Mouse (Mus musculus) CH12.LX (cell line): Measurements from ENCODE around the gene 2810459M11Rik. TPM values are rescaled to one million over a fixed set of nuclear protein-coding genes. Genes with fewer than 3 reads are reported as not detected.
A peak's percentile ranks its signal among the peaks of the same experiment; 100 is the strongest.

Experiments
- DNase-seq: peaks from one replicate; pipeline ENCODE4 v3.0.0-alpha.2; 2013; ENCODE audit errors: extremely low read depth
- H3K27ac ChIP-seq: 2 replicates; pipeline ENCODE4 v1.5.1; 2012; ENCODE audit warnings: low read depth, mild to moderate bottlenecking, control low read depth, moderate library complexity; ENCODE audit not compliant: insufficient read depth
- H3K27me3 ChIP-seq: replicated peaks from 2 replicates; pipeline ENCODE3; 2012; ENCODE audit warnings: inconsistent platforms
- H3K36me3 ChIP-seq, 2 experiments: replicated peaks in 1 of 2; 2 replicates each; pipeline versions ENCODE3 to v1.6.1; 2012; ENCODE audit warnings: inconsistent platforms in 1 of 2, low read length in 1 of 2, mild to moderate bottlenecking in 1 of 2, mixed read lengths in 1 of 2, moderate library complexity in 1 of 2; ENCODE audit not compliant: control insufficient read depth in 1 of 2, insufficient read depth in 1 of 2
- H3K4me1 ChIP-seq, 2 experiments: 2 replicates each; pipeline ENCODE4 v1.6.1; 2012; ENCODE audit warnings: inconsistent platforms in 1 of 2, moderate library complexity in 1 of 2; ENCODE audit not compliant: insufficient read depth in 2 of 2, control insufficient read depth in 1 of 2
- H3K4me2 ChIP-seq: 2 replicates; pipeline ENCODE4 v1.6.1; 2012; ENCODE audit warnings: low read depth, mild to moderate bottlenecking, control low read depth; ENCODE audit not compliant: poor library complexity, insufficient read depth, severe bottlenecking
- H3K4me3 ChIP-seq, 3 experiments: fragments of 150-350 bp in 1 of 3; sonication (generic) in 1 of 3; replicated peaks in 1 of 3; 2 replicates each; pipeline versions ENCODE3 to v1.5.1; 2011 to 2012; ENCODE audit warnings: low read depth in 2 of 3, low read length in 2 of 3, mild to moderate bottlenecking in 2 of 3, moderate library complexity in 2 of 3, control low read depth in 1 of 3, improper control_type of control experiment in 1 of 3, inconsistent platforms in 1 of 3, mixed read lengths in 1 of 3; ENCODE audit not compliant: poor library complexity in 1 of 3
- H3K79me2 ChIP-seq: replicated peaks from 2 replicates; pipeline ENCODE4 v1.6.1; 2012; ENCODE audit warnings: mild to moderate bottlenecking, moderate library complexity; ENCODE audit not compliant: control insufficient read depth, poor library complexity, insufficient read depth, severe bottlenecking; ENCODE audit errors: extremely low read depth
- H3K9ac ChIP-seq: 2 replicates; pipeline ENCODE4 v1.6.1; 2012; ENCODE audit warnings: low read depth, mild to moderate bottlenecking, control low read depth, moderate library complexity; ENCODE audit not compliant: insufficient read depth
- H3K9me3 ChIP-seq: replicated peaks from 2 replicates; pipeline ENCODE3; 2012; ENCODE audit warnings: low read length, inconsistent platforms, mixed read lengths
- BHLHE40 ChIP-seq: IDR thresholded peaks from 2 replicates; pipeline ENCODE4 v1.6.1; 2011; ENCODE audit warnings: mild to moderate bottlenecking, low read depth, low read length, improper control_type of control experiment
- CHD2 ChIP-seq: IDR thresholded peaks from 2 replicates; pipeline ENCODE4 v1.6.1; 2011; ENCODE audit warnings: low read length, improper control_type of control experiment
- CTCF ChIP-seq, 2 experiments: IDR thresholded peaks in 1 of 2; conservative IDR thresholded peaks in 1 of 2; 2 replicates each; pipeline ENCODE4 v1.5.1; 2011 to 2012; ENCODE audit warnings: low read depth in 2 of 2, low read length in 2 of 2, improper control_type of control experiment in 1 of 2, inconsistent platforms in 1 of 2, mild to moderate bottlenecking in 1 of 2, moderate library complexity in 1 of 2
- ETS1 ChIP-seq: conservative IDR thresholded peaks from 2 replicates; pipeline ENCODE4 v1.6.1; 2012; ENCODE audit warnings: low read depth, mild to moderate bottlenecking, inconsistent platforms, low read length, improper control_type of control experiment, moderate library complexity
- GABPA ChIP-seq: IDR thresholded peaks from 2 replicates; pipeline ENCODE4 v1.6.1; 2012; ENCODE audit warnings: low read depth, low read length, improper control_type of control experiment, inconsistent platforms; ENCODE audit not compliant: insufficient replicate concordance
- IRF4 ChIP-seq: IDR thresholded peaks from 2 replicates; pipeline ENCODE4 v1.6.1; 2014; ENCODE audit warnings: low read depth, mild to moderate bottlenecking, inconsistent platforms, low read length, improper control_type of control experiment
- JUN ChIP-seq: IDR thresholded peaks from 2 replicates; pipeline ENCODE4 v1.6.1; 2011; ENCODE audit warnings: low read depth, mild to moderate bottlenecking, low read length, improper control_type of control experiment, moderate library complexity; ENCODE audit not compliant: insufficient read depth
- MAX ChIP-seq: IDR thresholded peaks from 2 replicates; pipeline ENCODE4 v1.6.1; 2011; ENCODE audit warnings: low read length, improper control_type of control experiment
- MAZ ChIP-seq: IDR thresholded peaks from 2 replicates; pipeline ENCODE4 v1.6.1; 2012; ENCODE audit warnings: low read depth, mild to moderate bottlenecking, inconsistent platforms, low read length, improper control_type of control experiment, moderate library complexity
- MEF2A ChIP-seq: IDR thresholded peaks from 2 replicates; pipeline ENCODE4 v1.6.1; 2014; ENCODE audit warnings: low read depth, mild to moderate bottlenecking, inconsistent platforms, low read length, improper control_type of control experiment, borderline replicate concordance
- MXI1 ChIP-seq: IDR thresholded peaks from 2 replicates; pipeline ENCODE4 v1.6.1; 2011; ENCODE audit warnings: mild to moderate bottlenecking, low read depth, low read length, improper control_type of control experiment
- MYC ChIP-seq: IDR thresholded peaks from 2 replicates; pipeline ENCODE4 v1.6.1; 2011; ENCODE audit warnings: low read depth, mild to moderate bottlenecking, improper control_type of control experiment, low read length
- NELFE ChIP-seq: IDR thresholded peaks from 2 replicates; pipeline ENCODE4 v1.6.1; 2011; ENCODE audit warnings: low read depth, low read length, improper control_type of control experiment
- NRF1 ChIP-seq: IDR thresholded peaks from 2 replicates; pipeline ENCODE4 v1.6.1; 2014; ENCODE audit warnings: low read depth, mild to moderate bottlenecking, inconsistent platforms, low read length, improper control_type of control experiment, moderate library complexity
- PAX5 ChIP-seq: IDR thresholded peaks from 2 replicates; pipeline ENCODE4 v1.6.1; 2012; ENCODE audit warnings: low read length, inconsistent platforms, mixed read lengths
- POLR2A ChIP-seq: IDR thresholded peaks from 2 replicates; pipeline ENCODE4 v1.6.1; 2011; ENCODE audit warnings: low read depth, mild to moderate bottlenecking, improper control_type of control experiment, low read length
- POLR2AphosphoS2 ChIP-seq: IDR thresholded peaks from 2 replicates; pipeline ENCODE4 v1.6.1; 2011; ENCODE audit warnings: low read depth, low read length, improper control_type of control experiment
- SIN3A ChIP-seq: IDR thresholded peaks from 2 replicates; pipeline ENCODE4 v1.6.1; 2012; ENCODE audit warnings: low read length, improper control_type of control experiment, inconsistent platforms
- SMC3 ChIP-seq: IDR thresholded peaks from 2 replicates; pipeline ENCODE4 v1.6.1; 2011; ENCODE audit warnings: low read depth, low read length, improper control_type of control experiment
- UBTF ChIP-seq: IDR thresholded peaks from 2 replicates; pipeline ENCODE4 v1.6.1; 2012; ENCODE audit warnings: low read depth, mild to moderate bottlenecking, inconsistent platforms, low read length, improper control_type of control experiment, moderate library complexity
- USF2 ChIP-seq: conservative IDR thresholded peaks from 2 replicates; pipeline ENCODE4 v1.6.1; 2011; ENCODE audit warnings: low read depth, low read length, improper control_type of control experiment
- ZC3H11A ChIP-seq: IDR thresholded peaks from 2 replicates; pipeline ENCODE4 v1.6.1; 2012; ENCODE audit warnings: low read depth, mild to moderate bottlenecking, inconsistent platforms, low read length, improper control_type of control experiment
- ZKSCAN1 ChIP-seq: IDR thresholded peaks from 2 replicates; pipeline ENCODE4 v1.6.1; 2012; ENCODE audit warnings: low read depth, inconsistent platforms, low read length, improper control_type of control experiment, borderline replicate concordance
- ZNF384 ChIP-seq: IDR thresholded peaks from 2 replicates; pipeline ENCODE4 v1.6.1; 2012; ENCODE audit warnings: low read depth, low read length, improper control_type of control experiment, inconsistent platforms
- dilution Hi-C: fragments of 300-500 bp; cut with MboI; formaldehyde crosslinking; loops from 2 replicates; pipeline ENCODE4 v1.14.3; 2020; ENCODE audit warnings: low sequenced_read_pairs; ENCODE audit not compliant: extremely low pct_unique_long_range_greater_than_20kb, extremely low pct_ligation_motif_present
- in situ Hi-C: fragments of 300-500 bp; cut with MboI; formaldehyde crosslinking; loops from 3 replicates; pipeline ENCODE4 v1.14.3; 2019; ENCODE audit warnings: low sequenced_read_pairs, low pct_ligation_motif_present, low pct_unique_long_range_greater_than_20kb, mixed read lengths
- polyA plus RNA-seq: library from polyadenylated mRNA; unstranded; fragments of >175 nt; gene quantifications from 2 replicates; pipeline ENCODE4 v1.2.1, GENCODE M21; 2012; ENCODE audit warnings: low read depth; ENCODE audit not compliant: insufficient read length
- total RNA-seq, 2 experiments: library from RNA; depleted of rRNA; stranded (reverse); fragments of 300-350 nt in 1 of 2; fragments of >200 nt in 1 of 2; gene quantifications; 2 replicates each; pipeline ENCODE4 v1.2.3; 2012 to 2014

2810459M11Rik gene
- total RNA-seq (2012; rRNA removed) (not detected in 2 replicates), total RNA-seq (2014; rRNA removed) (not detected in 2 replicates), polyA plus RNA-seq (not detected in 2 replicates)

GRCm38 (mm10) chr1:86045848-86046805, at the start of gene 2810459M11Rik:
Gene 2810459M11Rik, plus strand, starts transcription at chr1:86045863.
- TF ChIP-seq NRF1 (peak; percentile 39; the same call in 1 of the 2 replicates), UBTF (peak; percentile 76), MYC (no peak)
- Histone ChIP-seq H3K36me3 (no peaks in the 10 kb centered on the region), H3K9ac (no peak within 1 kb of the TSS), H3K27ac (no peak within 1 kb of the TSS), H3K9me3 (peaks cover 24% of the 10 kb centered on the region), H3K4me3 (peak within 1 kb of the TSS in 1 of 3 experiments; percentile 57), H3K4me2 (peak within 1 kb of the TSS; percentile 39), H3K79me2 (no peaks in the 10 kb centered on the region), H3K4me1 (peaks cover 0 to 3% of the 10 kb centered on the region in 2 experiments; a peak in 1 of 4 replicates), H3K27me3 (peaks cover 64% of the 10 kb centered on the region)
- in situ Hi-C loops (no loop called here), dilution Hi-C loops (no loop called here)
- no peak for DNase-seq

- dilution Hi-C loops, result no loop called here
These were observed 48.4 kb upstream of the 2810459M11Rik start for GRCm38 (mm10) chr1:85997221-85997620.

GRCm38 (mm10) chr1:85998012-85998411, 47.7 kb upstream of the 2810459M11Rik start:
- no peak overlapping the region for H3K9ac ChIP-seq
- no peak overlapping the region for H3K4me3 ChIP-seq
- H3K4me2 ChIP-seq, result peak overlapping the region; percentile 11; the same call in 1 of the 2 replicates
- peaks cover 12% of the 10 kb centered on the region for H3K9me3 ChIP-seq
- no peaks in the 10 kb centered on the region for H3K27me3 ChIP-seq
- H3K27ac ChIP-seq, result no peak overlapping the region
- H3K4me1 ChIP-seq, result peaks cover 12 to 20% of the 10 kb centered on the region in 2 experiments
- dilution Hi-C loops (no loop called here), in situ Hi-C loops (no loop called here)
- no peaks in the 10 kb centered on the region for H3K79me2 ChIP-seq
- H3K36me3 ChIP-seq, result no peaks in the 10 kb centered on the region
- peak; percentile 81 for DNase-seq
- peak; percentile 91 for TF ChIP-seq BHLHE40
- TF ChIP-seq SMC3, result no peak; the same call in 1 of the 2 replicates
- TF ChIP-seq ZC3H11A, result no peak
- TF ChIP-seq CTCF (conservative IDR thresholded peaks at IDR 0.05 in 1 of 2, IDR thresholded peaks at IDR 0.05 in 1 of 2; ENCODE audit: low read depth in 2 of 2, low read length in 2 of 2), result no peak
- TF ChIP-seq ETS1, result peak; percentile 81
- no peak for TF ChIP-seq GABPA
- no peak for TF ChIP-seq UBTF
- no peak for TF ChIP-seq POLR2AphosphoS2
- no peak for TF ChIP-seq POLR2A
- TF ChIP-seq JUN, result no peak
- peak; percentile 58; the same call in 1 of the 2 replicates for TF ChIP-seq MEF2A
- TF ChIP-seq ZNF384, result 0 out of 2 replicates have a peak, but pooled peaks have one; percentile 17
- TF ChIP-seq MXI1, result peak; percentile 46; the same call in 1 of the 2 replicates
- TF ChIP-seq NELFE, result no peak
- TF ChIP-seq PAX5, result no peak
- no peak for TF ChIP-seq MAZ
- TF ChIP-seq MAX, result peak; percentile 25; the same call in 1 of the 2 replicates
- TF ChIP-seq USF2, result no peak
- TF ChIP-seq CHD2, result no peak
- TF ChIP-seq IRF4, result peak; percentile 65
- no peak for TF ChIP-seq ZKSCAN1

More at GRCm38 (mm10) chr1:85997221-85997620, 48.4 kb upstream of the 2810459M11Rik start:
- Histone ChIP-seq H3K27me3 (no peaks in the 10 kb centered on the region), H3K9ac (no peak overlapping the region), H3K9me3 (peaks cover 12% of the 10 kb centered on the region), H3K79me2 (no peaks in the 10 kb centered on the region), H3K4me1 (peaks cover 12 to 20% of the 10 kb centered on the region in 2 experiments), H3K27ac (no peak overlapping the region)
- TF ChIP-seq SIN3A (no peak), PAX5 (no peak)
- TF ChIP-seq, all 38 proteins: peak for 0
- H3K4me2 ChIP-seq, result no peak overlapping the region
- DNase-seq, result no peak
- in situ Hi-C loops, result no loop called here
- H3K4me3 ChIP-seq, result no peak overlapping the region
- no peaks in the 10 kb centered on the region for H3K36me3 ChIP-seq
